Mouse (Mus musculus) embryonic facial prominence, embryonic 11.5 days (tissue): ENCODE results near the gene Apol7e. TPM values are rescaled to one million over a fixed set of nuclear protein-coding genes. Genes with fewer than 3 reads are reported as not detected.

Experiments
- ATAC-seq: fragments of 200-750 bp; cut with Nextera tagmentation; replicated peaks from 2 replicates; pipeline ENCODE4 v1.8.0; 2017; ENCODE audit warnings: low read depth; ENCODE audit not compliant: insufficient number of reproducible peaks, low FRiP score, low TSS enrichment
- DNase-seq: peaks from one replicate; pipeline ENCODE4 v3.0.0-alpha.2; 2015; ENCODE audit warnings: low spot score
- H3K27ac ChIP-seq: fragments of 300-500 bp; sonication (generic); replicated peaks from 2 replicates; pipeline ENCODE4 v1.5.1; 2014; ENCODE audit warnings: mild to moderate bottlenecking, low read depth, low read length, control low read depth
- H3K27me3 ChIP-seq: fragments of 300-500 bp; sonication (generic); 2 replicates; pipeline ENCODE4 v1.6.1; 2014; ENCODE audit warnings: mild to moderate bottlenecking, low read length, moderate library complexity, mixed read lengths; ENCODE audit not compliant: control insufficient read depth, insufficient read depth
- H3K36me3 ChIP-seq: fragments of 300-500 bp; sonication (generic); replicated peaks from 2 replicates; pipeline ENCODE4 v1.6.1; 2014; ENCODE audit warnings: low read depth, mild to moderate bottlenecking, low read length, moderate library complexity, mixed read lengths; ENCODE audit not compliant: control insufficient read depth, insufficient read depth
- H3K4me1 ChIP-seq: fragments of 300-500 bp; sonication (generic); 2 replicates; pipeline ENCODE4 v1.6.1; 2014; ENCODE audit warnings: low read length, mixed read lengths; ENCODE audit not compliant: control insufficient read depth, insufficient read depth
- H3K4me2 ChIP-seq: fragments of 300-500 bp; sonication (generic); 2 replicates; pipeline ENCODE4 v1.6.1; 2014; ENCODE audit warnings: low read depth, mild to moderate bottlenecking, control low read depth, low read length, moderate library complexity
- H3K4me3 ChIP-seq: fragments of 300-500 bp; sonication (generic); 2 replicates; pipeline ENCODE4 v1.5.1; 2014; ENCODE audit warnings: low read depth, low read length, control low read depth
- H3K9ac ChIP-seq: fragments of 300-500 bp; sonication (generic); replicated peaks from 2 replicates; pipeline ENCODE4 v1.6.1; 2014; ENCODE audit warnings: mild to moderate bottlenecking, control low read depth, low read length
- H3K9me3 ChIP-seq: fragments of 300-500 bp; sonication (generic); replicated peaks from 2 replicates; pipeline ENCODE4 v1.6.1; 2016; ENCODE audit warnings: mild to moderate bottlenecking, low read length, inconsistent platforms, mixed read lengths; ENCODE audit not compliant: control insufficient read depth
- WGBS: fragments of 180-500 bp; shearing (Covaris S2); extraction: QIAGEN DNeasy Blood & Tissue Kit; methylation state at CpG from one replicate; pipeline ENCODE4 v1.1.7; 2014; 5-methylcytosine and 5-hydroxymethylcytosine counted together
- polyA plus RNA-seq: library from polyadenylated mRNA; unstranded; fragments of >200 nt; fragmentation: Nextera tagmentation; extraction: Ambion mirVana; gene quantifications from 2 replicates; pipeline ENCODE4 v1.2.1, GENCODE M21; 2014

Gene Apol7e
- polyA plus RNA-seq, 1 experiment from 2014 or later: not detected

- Histone ChIP-seq H3K36me3 (no peaks in the 10 kb centered on the region), H3K4me3 (no peak overlapping the region), H3K4me2 (no peak overlapping the region), H3K9ac (no peak overlapping the region), H3K9me3 (no peaks in the 10 kb centered on the region), H3K27me3 (no peaks in the 10 kb centered on the region), H3K4me1 (no peaks in the 10 kb centered on the region), H3K27ac (no peak overlapping the region)
- DNase-seq: no peak
- ATAC-seq: no peak
Measured at GRCm38 (mm10) chr15:77745081-77745480, 46.4 kb downstream of the Apol7e start.

- Histone ChIP-seq H3K27ac (no peak overlapping the region), H3K9me3 (no peaks in the 10 kb centered on the region), H3K4me2 (no peak overlapping the region), H3K9ac (no peak overlapping the region), H3K4me1 (no peaks in the 10 kb centered on the region), H3K27me3 (no peaks in the 10 kb centered on the region), H3K36me3 (no peaks in the 10 kb centered on the region), H3K4me3 (no peak overlapping the region)
- no peak for DNase-seq
- no peak for ATAC-seq
- 95% methylated on average over 1 of the region's 1 CpGs for WGBS
Measured at GRCm38 (mm10) chr15:77746326-77746725, 47.7 kb downstream of the Apol7e start.

DNA sequence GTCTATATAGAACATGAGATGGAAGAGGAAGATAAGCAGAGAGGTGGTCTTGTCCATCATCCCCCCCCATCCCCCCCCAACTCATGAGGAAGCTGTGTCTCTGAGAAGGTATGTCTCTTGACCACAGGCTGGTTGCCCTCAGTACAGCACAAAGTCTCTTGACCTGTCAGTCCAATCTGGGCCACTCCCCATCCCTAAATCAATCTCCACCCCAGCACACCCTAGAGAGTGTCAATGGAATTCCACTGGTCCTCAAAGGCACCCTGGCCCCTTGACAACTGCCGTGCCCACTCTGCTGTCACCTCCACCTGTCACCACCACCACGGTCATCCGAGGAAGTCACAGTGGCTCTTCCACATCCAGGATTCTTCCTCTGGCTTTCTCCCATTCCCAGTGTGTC, 49.8 kb downstream of the Apol7e start:
- no peak overlapping the region for H3K27ac ChIP-seq
- H3K4me2 ChIP-seq: no peak overlapping the region
- 89% methylated on average over 3 of the region's 3 CpGs for WGBS
- H3K4me3 ChIP-seq: no peak overlapping the region
- ATAC-seq: no peak
- H3K36me3 ChIP-seq: no peaks in the 10 kb centered on the region
- H3K4me1 ChIP-seq: no peaks in the 10 kb centered on the region
- no peaks in the 10 kb centered on the region for H3K27me3 ChIP-seq
- H3K9ac ChIP-seq: no peak overlapping the region
- H3K9me3 ChIP-seq: no peaks in the 10 kb centered on the region
- DNase-seq: no peak

- no peak overlapping the region for H3K9ac ChIP-seq
- WGBS: 88% methylated on average over 10 of the region's 10 CpGs
- H3K36me3 ChIP-seq: no peaks in the 10 kb centered on the region
- no peak for ATAC-seq
- no peak overlapping the region for H3K4me3 ChIP-seq
- no peak overlapping the region for H3K4me2 ChIP-seq
- DNase-seq: no peak
- no peak overlapping the region for H3K27ac ChIP-seq
- H3K27me3 ChIP-seq: no peaks in the 10 kb centered on the region
- H3K4me1 ChIP-seq: no peaks in the 10 kb centered on the region
- H3K9me3 ChIP-seq: no peaks in the 10 kb centered on the region
Measured at GRCm38 (mm10) chr15:77749717-77750116, 51.1 kb downstream of the Apol7e start.

DNA sequence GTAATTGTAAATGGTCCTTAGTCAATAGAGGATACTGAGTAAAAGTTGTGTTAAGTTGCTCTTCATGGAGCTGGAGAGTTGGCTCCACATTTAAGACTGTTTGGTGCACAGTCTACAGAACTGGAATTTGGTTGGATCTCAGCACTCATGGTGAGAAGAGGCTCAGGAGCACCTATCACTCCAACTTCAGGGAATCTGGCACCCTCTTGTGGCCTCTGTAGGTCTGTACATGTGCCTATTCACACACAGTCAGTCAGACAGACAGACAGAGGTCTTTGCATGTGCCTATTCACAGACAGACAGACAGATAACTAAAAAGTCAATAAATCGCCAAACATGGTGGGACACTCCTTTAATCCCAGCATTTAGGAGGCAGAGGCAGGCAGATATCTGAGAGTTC, 51.8 kb downstream of the Apol7e start:
- Histone ChIP-seq H3K9ac (no peak overlapping the region), H3K4me2 (no peak overlapping the region), H3K4me1 (no peaks in the 10 kb centered on the region), H3K9me3 (no peaks in the 10 kb centered on the region), H3K4me3 (no peak overlapping the region), H3K27me3 (no peaks in the 10 kb centered on the region), H3K27ac (no peak overlapping the region), H3K36me3 (no peaks in the 10 kb centered on the region)
- DNase-seq: peak; percentile 14
- WGBS: 51% methylated on average over 1 of the region's 1 CpGs
- ATAC-seq: no peak

DNA sequence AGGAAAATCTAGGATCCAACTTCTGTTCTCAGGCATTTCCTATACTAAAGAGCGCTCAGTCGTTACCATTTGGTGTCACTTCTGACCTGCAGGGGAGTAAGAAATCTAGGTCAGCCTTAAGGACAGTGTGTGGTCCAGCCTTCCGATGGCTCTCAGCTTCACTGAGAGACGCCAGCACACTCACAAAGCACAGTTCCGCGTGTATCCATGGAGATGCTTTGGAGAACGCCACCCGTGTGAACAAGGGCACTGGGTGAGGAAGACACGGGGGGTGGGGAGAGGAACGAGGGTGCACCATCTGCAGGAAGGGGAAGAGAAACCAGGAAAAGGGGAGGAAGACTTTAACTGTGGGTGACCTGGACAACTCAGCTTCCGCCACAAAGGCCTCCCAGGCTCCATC, 53.8 kb downstream of the Apol7e start:
- Histone ChIP-seq H3K27ac (no peak overlapping the region), H3K4me1 (no peaks in the 10 kb centered on the region), H3K4me3 (no peak overlapping the region), H3K36me3 (no peaks in the 10 kb centered on the region), H3K9ac (no peak overlapping the region), H3K9me3 (no peaks in the 10 kb centered on the region), H3K4me2 (no peak overlapping the region), H3K27me3 (no peaks in the 10 kb centered on the region)
- WGBS: 60% methylated on average over 11 of the region's 11 CpGs
- DNase-seq (no peak), ATAC-seq (no peak)

- DNase-seq (no peak), ATAC-seq (peak; percentile 62; the same call in 1 of the 2 replicates)
- WGBS: 52% methylated on average over 2 of the region's 2 CpGs
- Histone ChIP-seq H3K4me2 (no peak overlapping the region), H3K27ac (no peak overlapping the region), H3K9ac (no peak overlapping the region), H3K27me3 (no peaks in the 10 kb centered on the region), H3K4me3 (no peak overlapping the region), H3K9me3 (no peaks in the 10 kb centered on the region), H3K4me1 (no peaks in the 10 kb centered on the region), H3K36me3 (no peaks in the 10 kb centered on the region)
Measured at GRCm38 (mm10) chr15:77755132-77755531, 56.5 kb downstream of the Apol7e start.

- no peaks in the 10 kb centered on the region; the same call in 1 of the 2 replicates for H3K36me3 ChIP-seq
- ATAC-seq: no peak
- no peak overlapping the region for H3K27ac ChIP-seq
- no peaks in the 10 kb centered on the region for H3K27me3 ChIP-seq
- DNase-seq: no peak
- no peak overlapping the region for H3K4me3 ChIP-seq
- no peak overlapping the region for H3K9ac ChIP-seq
- no peaks in the 10 kb centered on the region for H3K9me3 ChIP-seq
- no peaks in the 10 kb centered on the region for H3K4me1 ChIP-seq
- H3K4me2 ChIP-seq: no peak overlapping the region
- WGBS: 52% methylated on average over 2 of the region's 2 CpGs
Measured at GRCm38 (mm10) chr15:77756081-77756480, 57.4 kb downstream of the Apol7e start.
